In the genomic region with DNA sequence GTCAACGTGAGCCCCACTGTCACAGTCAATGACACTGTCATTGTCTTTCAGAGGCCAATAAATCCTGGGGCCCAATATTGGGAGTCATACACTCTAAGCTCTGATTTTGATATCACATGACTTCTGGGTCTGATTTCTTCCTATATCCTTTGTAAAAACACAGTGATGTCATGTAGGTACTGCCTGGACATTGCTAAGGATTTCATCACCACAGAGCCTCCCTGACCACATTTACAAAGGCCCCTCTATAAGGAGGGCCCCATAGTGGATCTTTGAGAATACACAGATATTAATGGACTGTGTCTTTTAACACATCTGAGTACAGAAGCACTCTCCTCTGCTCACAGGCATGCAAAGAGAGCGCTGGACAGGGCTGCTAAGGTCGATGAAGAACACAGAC, we compare ENCODE assay signal across 26 mouse cellular contexts. TPM values are rescaled to one million over a fixed set of nuclear protein-coding genes. Genes with fewer than 3 reads are reported as not detected.
DNase-seq lines count a peak whose midpoint lies in the region; ATAC-seq lines count a peak whose summit lies in the region.
"Had no signal": no experiment of that assay in that cellular context is flagged by ENCODE, and none has a peak within 500 bp of the region (broad histone marks: within the 10 kb centered on the region; RNA-seq: fewer than 3 reads in every experiment).

No protein-coding gene starts in this region.

- H3K4me1 ChIP-seq in liver, embryonic 13.5 days (replicated peaks) = peaks cover 30% of the 10 kb centered on the region
- H3K4me1 ChIP-seq in liver, embryonic 12.5 days = peaks cover 18% of the 10 kb centered on the region
- H3K4me1 ChIP-seq in liver, embryonic 15.5 days (replicated peaks) = peaks cover 25% of the 10 kb centered on the region
- peaks cover 19% of the 10 kb centered on the region for H3K4me1 ChIP-seq in stomach, embryonic 16.5 days (ENCODE audit: control insufficient read depth, insufficient read depth, low read length)
- H3K4me1 ChIP-seq: hindbrain, embryonic 15.5 days; midbrain, embryonic 13.5 days; neural tube, embryonic 15.5 days had no signal

- H3K27ac ChIP-seq in liver, embryonic 13.5 days = peak overlapping the region; percentile 3; the same call in 1 of the 2 replicates
- no peak overlapping the region for H3K27ac ChIP-seq in liver, embryonic 12.5 days
- no peak overlapping the region for H3K27ac ChIP-seq in liver, embryonic 15.5 days (replicated peaks)
- peak overlapping the region; percentile 86; the same call in 1 of the 2 replicates for H3K27ac ChIP-seq in stomach, embryonic 16.5 days (ENCODE audit: low read length)
- H3K27ac ChIP-seq: heart, adult 2 months; hindbrain, embryonic 15.5 days; macrophage; midbrain, embryonic 13.5 days; neural tube, embryonic 15.5 days had no signal

- no peaks in the 10 kb centered on the region for H3K36me3 ChIP-seq in liver, embryonic 13.5 days
- H3K36me3 ChIP-seq in liver, embryonic 12.5 days = no peaks in the 10 kb centered on the region
- H3K36me3 ChIP-seq in liver, embryonic 15.5 days (replicated peaks) = no peaks in the 10 kb centered on the region
- no peaks in the 10 kb centered on the region for H3K36me3 ChIP-seq in stomach, embryonic 16.5 days (ENCODE audit: control insufficient read depth, insufficient read depth, low read length)
- H3K36me3 ChIP-seq: hindbrain, embryonic 10.5 days; hindbrain, embryonic 15.5 days; midbrain, embryonic 13.5 days; neural tube, embryonic 15.5 days had no signal

- no peaks in the 10 kb centered on the region for H3K9me3 ChIP-seq in liver, embryonic 13.5 days (replicated peaks)
- no peaks in the 10 kb centered on the region for H3K9me3 ChIP-seq in liver, embryonic 12.5 days (replicated peaks)
- H3K9me3 ChIP-seq in liver, embryonic 15.5 days (replicated peaks) = no peaks in the 10 kb centered on the region
- H3K9me3 ChIP-seq in stomach, embryonic 16.5 days (replicated peaks; ENCODE audit: control insufficient read depth, low read length) = 0 out of 2 replicates have a peak, but pooled peaks cover 3% of the 10 kb centered on the region
- H3K9me3 ChIP-seq: hindbrain, embryonic 15.5 days; midbrain, embryonic 13.5 days; neural tube, embryonic 15.5 days had no signal

- H3K4me2 ChIP-seq in liver, embryonic 13.5 days = no peak overlapping the region
- H3K4me2 ChIP-seq in liver, embryonic 12.5 days = no peak overlapping the region
- H3K4me2 ChIP-seq in liver, embryonic 15.5 days = no peak overlapping the region
- no peak overlapping the region for H3K4me2 ChIP-seq in stomach, embryonic 16.5 days (ENCODE audit: low read depth, low read length)
- H3K4me2 ChIP-seq: hindbrain, embryonic 15.5 days; midbrain, embryonic 13.5 days; neural tube, embryonic 15.5 days had no signal

- H3K4me3 ChIP-seq in liver, embryonic 13.5 days (replicated peaks) = no peak overlapping the region
- no peak overlapping the region for H3K4me3 ChIP-seq in liver, embryonic 12.5 days
- H3K4me3 ChIP-seq in liver, embryonic 15.5 days (replicated peaks) = no peak overlapping the region
- H3K4me3 ChIP-seq in stomach, embryonic 16.5 days (replicated peaks; ENCODE audit: low read length) = no peak overlapping the region
- H3K4me3 ChIP-seq: gastrocnemius, adult 2 months; heart, adult 2 months; hindbrain, embryonic 10.5 days; hindbrain, embryonic 15.5 days; midbrain, embryonic 13.5 days; neural tube, embryonic 15.5 days had no signal

- no peak for ATAC-seq in liver, embryonic 13.5 days (ENCODE audit: low read depth)
- ATAC-seq in liver, embryonic 12.5 days = no peak
- ATAC-seq in liver, embryonic 15.5 days (ENCODE audit: insufficient read depth) = 0 out of 2 replicates have a peak, but pooled peaks have one; percentile 26
- ATAC-seq in stomach, embryonic 16.5 days (ENCODE audit: insufficient read depth, low FRiP score) = no peak
- ATAC-seq: forebrain, embryonic 14.5 days; inflammation-experienced regulatory T-cells, adult 6 months; midbrain, embryonic 13.5 days had no signal

- no peak for DNase-seq in liver, embryonic 13.5 days
- DNase-seq in MN1 (ENCODE audit: low spot score) = peak; percentile 66
- DNase-seq in left cerebral cortex, adult 11 months (ENCODE audit: low spot score) = no peak
- no peak for DNase-seq in cerebellum, postnatal 25 days
- DNase-seq: adrenal gland, adult 8-10 months; B cell, adult 2 months; cerebellum, adult 2 months; cerebellum, postnatal 14 days; gastrocnemius, adult 2 months; gastrocnemius, postnatal 36 days; heart, adult 2 months; heart, postnatal 14 days; kidney, postnatal 4 days; left cerebral cortex, postnatal 4 days; right cerebral cortex, postnatal 25 days; spleen, adult 18-20 months had no signal

- H3K27me3 ChIP-seq in liver, embryonic 13.5 days = peaks cover 5% of the 10 kb centered on the region; the same call in 1 of the 2 replicates
- H3K27me3 ChIP-seq in liver, embryonic 12.5 days (replicated peaks) = no peaks in the 10 kb centered on the region
- H3K27me3 ChIP-seq in liver, embryonic 15.5 days = peaks cover 14% of the 10 kb centered on the region; the same call in 1 of the 2 replicates
- H3K27me3 ChIP-seq in stomach, embryonic 16.5 days (ENCODE audit: control insufficient read depth, insufficient read depth, low read length) = no peaks in the 10 kb centered on the region
- H3K27me3 ChIP-seq: hindbrain, embryonic 15.5 days; midbrain, embryonic 13.5 days; neural tube, embryonic 15.5 days had no signal

- WGBS in liver, embryonic 13.5 days (ENCODE audit: insufficient replicate concordance) = 62% methylated on average over 3 of the region's 3 CpGs
- 61% methylated on average over 3 of the region's 3 CpGs for WGBS in liver, embryonic 12.5 days (ENCODE audit: insufficient replicate concordance)
- WGBS in liver, embryonic 15.5 days (ENCODE audit: insufficient replicate concordance) = 60% methylated on average over 3 of the region's 3 CpGs
- 80% methylated on average over 3 of the region's 3 CpGs for whole genome bisulfite sequencing in stomach, embryonic 16.5 days

- no peak overlapping the region for H3K9ac ChIP-seq in liver, embryonic 13.5 days
- no peak overlapping the region for H3K9ac ChIP-seq in liver, embryonic 12.5 days
- H3K9ac ChIP-seq in liver, embryonic 15.5 days = no peak overlapping the region
- no peak overlapping the region for H3K9ac ChIP-seq in stomach, embryonic 16.5 days (ENCODE audit: low read length)
- H3K9ac ChIP-seq: hindbrain, embryonic 15.5 days; midbrain, embryonic 13.5 days; neural tube, embryonic 15.5 days had no signal

RNA-seq across cellular contexts. Expression of a gene that starts 16.6 kb away (rescaled TPM):
- polyA plus RNA-seq in liver, embryonic 13.5 days (2015; fragmentation: Nextera tagmentation; extraction: Ambion mirVana) = 29.7 and 30.2 TPM in 2 replicates
- polyA plus RNA-seq in liver, embryonic 12.5 days (2016; fragmentation: Nextera tagmentation; extraction: Ambion mirVana) = 40.7 and 43.2 TPM in 2 replicates
- polyA plus RNA-seq in liver, embryonic 15.5 days (2015; fragmentation: Nextera tagmentation; extraction: Ambion mirVana) = 23.8 and 27.2 TPM in 2 replicates
- polyA plus RNA-seq in stomach, embryonic 16.5 days (2015; fragmentation: Nextera tagmentation; extraction: Ambion mirVana) = 125 and 137 TPM in 2 replicates

Comparison
In these comparisons a context has a peak if more than half of its experiments do, and no peak if none do; other contexts are left out.
1. H3K27ac ChIP-seq: peak in liver, embryonic 13.5 days (single experiment) and stomach, embryonic 16.5 days (single experiment); none in liver, embryonic 12.5 days (single experiment) and liver, embryonic 15.5 days (single experiment).